Mouse (Mus musculus): ENCODE data around the gene Fam25c. TPM values are rescaled to one million over a fixed set of nuclear protein-coding genes. Genes with fewer than 3 reads are reported as not detected.
"Not testable (repeated sequence)": the region's sequence is repeated elsewhere in the genome, so short reads cannot be mapped to it uniquely, and the experiment has no call there.

Fam25c gene
- total RNA-seq, 1 experiment from 2014 or later, result not detected

- ATAC-seq (replicated peaks; ENCODE audit: low read depth, poor library complexity, severe bottlenecking), result no peak
Measured at GRCm38 (mm10) chr14:34332476-34332875, 22.8 kb downstream of the Fam25c start.

GRCm38 (mm10) chr14:34331886-34332285 is 23.3 kb downstream of the Fam25c start:
- ATAC-seq (replicated peaks; ENCODE audit: low read depth, poor library complexity, severe bottlenecking), result no peak

GRCm38 (mm10) chr14:34330657-34331158 is 24.5 kb downstream of the Fam25c start:
- no peak for ATAC-seq (replicated peaks; ENCODE audit: low read depth, poor library complexity, severe bottlenecking)

- no peak for ATAC-seq (replicated peaks; ENCODE audit: low read depth, poor library complexity, severe bottlenecking)
Measured at GRCm38 (mm10) chr14:34327618-34328017, 27.6 kb downstream of the Fam25c start.

- ATAC-seq (replicated peaks; ENCODE audit: low read depth, poor library complexity, severe bottlenecking), result no peak
Measured at GRCm38 (mm10) chr14:34326606-34327005, 28.6 kb downstream of the Fam25c start.

GRCm38 (mm10) chr14:34323576-34324085 is 31.6 kb downstream of the Fam25c start:
- ATAC-seq (replicated peaks; ENCODE audit: low read depth, poor library complexity, severe bottlenecking), result no peak

GRCm38 (mm10) chr14:34318113-34318512 is 37.1 kb downstream of the Fam25c start:
- no peak for ATAC-seq (replicated peaks; ENCODE audit: low read depth, poor library complexity, severe bottlenecking)

- ATAC-seq (replicated peaks; ENCODE audit: low read depth, poor library complexity, severe bottlenecking), result no peak
Measured at GRCm38 (mm10) chr14:34317431-34317830, 37.8 kb downstream of the Fam25c start.

GRCm38 (mm10) chr14:34316346-34316745 is 38.9 kb downstream of the Fam25c start:
- ATAC-seq (replicated peaks; ENCODE audit: low read depth, poor library complexity, severe bottlenecking), result no peak

GRCm38 (mm10) chr14:34314796-34315195 is 40.4 kb downstream of the Fam25c start:
- no peak for ATAC-seq (replicated peaks; ENCODE audit: low read depth, poor library complexity, severe bottlenecking)

- not testable (repeated sequence) for ATAC-seq (replicated peaks; ENCODE audit: low read depth, poor library complexity, severe bottlenecking)
Measured at GRCm38 (mm10) chr14:34314383-34314782, 40.9 kb downstream of the Fam25c start.

- no peak for ATAC-seq (replicated peaks; ENCODE audit: low read depth, poor library complexity, severe bottlenecking)
Measured at GRCm38 (mm10) chr14:34313612-34314011, 41.6 kb downstream of the Fam25c start.

GRCm38 (mm10) chr14:34312339-34313048 is 42.7 kb downstream of the Fam25c start:
- ATAC-seq (replicated peaks; ENCODE audit: low read depth, poor library complexity, severe bottlenecking), result no peak

GRCm38 (mm10) chr14:34311691-34312090 is 43.5 kb downstream of the Fam25c start:
- no peak for ATAC-seq (replicated peaks; ENCODE audit: low read depth, poor library complexity, severe bottlenecking)

GRCm38 (mm10) chr14:34311021-34311631 is 44.1 kb downstream of the Fam25c start:
- peak; percentile 34 for ATAC-seq (replicated peaks; ENCODE audit: low read depth, poor library complexity, severe bottlenecking)

- peak; percentile 78 for ATAC-seq (replicated peaks; ENCODE audit: low read depth, poor library complexity, severe bottlenecking)
Measured at GRCm38 (mm10) chr14:34310234-34310965, 44.8 kb downstream of the Fam25c start, which contains the start of the genes Shld2 and Glud1. Gene Shld2, minus strand, starts transcription at chr14:34310493. Gene Glud1, plus strand, starts transcription at chr14:34310727.

- no peak for ATAC-seq (replicated peaks; ENCODE audit: low read depth, poor library complexity, severe bottlenecking)
Measured at GRCm38 (mm10) chr14:34309907-34310233, 45.4 kb downstream of the Fam25c start.

GRCm38 (mm10) chr14:34309266-34309665 is 46.0 kb downstream of the Fam25c start:
- ATAC-seq (replicated peaks; ENCODE audit: low read depth, poor library complexity, severe bottlenecking), result no peak

GRCm38 (mm10) chr14:34303265-34303680 is 52.0 kb downstream of the Fam25c start:
- ATAC-seq (replicated peaks; ENCODE audit: low read depth, poor library complexity, severe bottlenecking), result no peak

GRCm38 (mm10) chr14:34302681-34303242 is 52.5 kb downstream of the Fam25c start:
- no peak for ATAC-seq (replicated peaks; ENCODE audit: low read depth, poor library complexity, severe bottlenecking)
